ENCODE assay signal across 12 mouse cellular contexts in the genomic region with DNA sequence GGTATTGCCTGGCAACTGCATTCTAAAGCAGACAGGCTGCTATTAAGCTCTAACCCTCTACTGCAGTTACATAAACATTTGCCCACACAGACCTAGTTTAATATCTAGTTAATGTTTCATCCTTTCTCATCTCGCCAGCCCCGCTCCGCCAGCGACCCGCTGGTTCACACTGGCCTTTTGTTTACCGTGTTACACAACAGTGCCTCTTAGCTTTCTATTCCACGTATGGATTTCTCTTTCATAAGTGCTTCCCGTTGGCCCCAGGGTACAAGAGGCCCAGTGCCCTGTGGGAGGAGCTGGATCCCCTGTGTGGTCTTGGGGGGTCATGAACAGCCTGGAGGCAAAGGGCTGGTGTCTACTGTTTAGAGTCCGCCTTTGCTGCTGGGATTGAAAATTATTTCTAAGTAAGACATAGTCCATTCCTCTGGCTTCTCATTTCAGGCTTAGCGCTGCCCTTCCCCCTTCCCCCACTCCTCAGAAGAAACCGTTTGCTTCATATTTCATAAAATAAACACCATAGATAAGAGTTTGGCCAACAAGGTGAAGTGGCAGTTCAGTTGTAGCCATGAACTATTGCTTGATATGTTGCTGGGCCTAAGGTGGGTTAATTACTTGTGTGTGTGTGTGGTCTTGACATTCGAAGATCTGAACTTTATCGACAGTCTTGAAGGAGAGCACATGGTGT. TPM values are rescaled to one million over a fixed set of nuclear protein-coding genes. Genes with fewer than 3 reads are reported as not detected.
DNase-seq lines count a peak whose midpoint lies in the region; ATAC-seq and TF ChIP-seq lines count a peak whose summit lies in the region.
"Had no signal": no experiment of that assay in that cellular context is flagged by ENCODE, and none has a peak within 500 bp of the region (broad histone marks: within the 10 kb centered on the region; RNA-seq: fewer than 3 reads in every experiment).

No protein-coding gene starts in this region.

- no peak for TF ChIP-seq CTCF in olfactory bulb, adult 2 months (IDR thresholded peaks at IDR 0.05; ENCODE audit: insufficient read depth, low read depth, low read length)

- intact Hi-C loops in heart, postnatal 10 days (cut with DNase I) = loop anchor here (5.0 kb wide), 2 partner anchors 39 to 559 kb away; a partner anchor contains a TSS

- H3K27ac ChIP-seq in hindbrain, embryonic 10.5 days = peak overlapping the region; percentile 50; the same call in 1 of the 2 replicates
- H3K27ac ChIP-seq in hindbrain, embryonic 14.5 days = no peak overlapping the region
- H3K27ac ChIP-seq in liver, embryonic 12.5 days = peak overlapping the region; percentile 74
- peak overlapping the region; percentile 86 for H3K27ac ChIP-seq in olfactory bulb, adult 2 months (ENCODE audit: insufficient read depth, low read depth, low read length)

- H3K4me1 ChIP-seq in hindbrain, embryonic 10.5 days (replicated peaks) = peaks cover 20% of the 10 kb centered on the region
- H3K4me1 ChIP-seq in hindbrain, embryonic 14.5 days (replicated peaks; ENCODE audit: control insufficient read depth, insufficient read depth, low read length) = no peaks in the 10 kb centered on the region
- H3K4me1 ChIP-seq in liver, embryonic 12.5 days = peaks cover 27% of the 10 kb centered on the region
- peaks cover 28% of the 10 kb centered on the region for H3K4me1 ChIP-seq in olfactory bulb, adult 2 months (ENCODE audit: control insufficient read depth, insufficient read depth, low read length)

- no peak overlapping the region for H3K4me3 ChIP-seq in hindbrain, embryonic 10.5 days
- H3K4me3 ChIP-seq in hindbrain, embryonic 14.5 days (replicated peaks; ENCODE audit: low read length) = no peak overlapping the region
- no peak overlapping the region for H3K4me3 ChIP-seq in liver, embryonic 12.5 days
- no peak overlapping the region for H3K4me3 ChIP-seq in olfactory bulb, adult 2 months (ENCODE audit: insufficient read depth, low read depth, low read length)
- H3K4me3 ChIP-seq: limb, embryonic 13.5 days had no signal

- H3K36me3 ChIP-seq in hindbrain, embryonic 10.5 days = peaks cover 67% of the 10 kb centered on the region
- H3K36me3 ChIP-seq in hindbrain, embryonic 14.5 days (replicated peaks; ENCODE audit: control insufficient read depth, insufficient read depth) = peaks cover 67% of the 10 kb centered on the region
- H3K36me3 ChIP-seq in liver, embryonic 12.5 days = peaks cover 18% of the 10 kb centered on the region

- WGBS in hindbrain, embryonic 10.5 days = 73% methylated on average over 13 of the region's 13 CpGs
- WGBS in hindbrain, embryonic 14.5 days = 59% methylated on average over 13 of the region's 13 CpGs
- 70% methylated on average over 13 of the region's 13 CpGs for WGBS in liver, embryonic 12.5 days (ENCODE audit: insufficient replicate concordance)
- 41% methylated on average over 13 of the region's 13 CpGs for WGBS in olfactory bulb, adult 2 months

- no peak overlapping the region for H3K9ac ChIP-seq in hindbrain, embryonic 14.5 days
- H3K9ac ChIP-seq in liver, embryonic 12.5 days = no peak overlapping the region
- H3K9ac ChIP-seq: limb, embryonic 13.5 days had no signal

- DNase-seq in hindbrain, embryonic 10.5 days (ENCODE audit: low spot score) = no peak
- DNase-seq in hindbrain, embryonic 14.5 days (ENCODE audit: low spot score) = no peak
- peak; percentile 81 for DNase-seq in kidney, adult 18-20 months
- no peak for DNase-seq in thymus, postnatal 25 days
- no peak for DNase-seq in heart, postnatal 10 days
- no peak for DNase-seq in cerebellum, postnatal 10 days

- no peak for ATAC-seq in hindbrain, embryonic 14.5 days (ENCODE audit: low FRiP score)
- peak; percentile 56 for ATAC-seq in liver, embryonic 12.5 days

- H3K9me3 ChIP-seq in hindbrain, embryonic 10.5 days = no peaks in the 10 kb centered on the region
- H3K9me3 ChIP-seq in hindbrain, embryonic 14.5 days (ENCODE audit: control insufficient read depth, low read length) = no peaks in the 10 kb centered on the region
- no peaks in the 10 kb centered on the region for H3K9me3 ChIP-seq in liver, embryonic 12.5 days (replicated peaks)
- H3K9me3 ChIP-seq: limb, embryonic 13.5 days had no signal

- TF ChIP-seq POLR2A in olfactory bulb, adult 2 months (IDR thresholded peaks at IDR 0.05; ENCODE audit: insufficient read depth, low read depth, low read length) = no peak

- H3K4me2 ChIP-seq in hindbrain, embryonic 14.5 days (replicated peaks) = no peak overlapping the region
- no peak overlapping the region for H3K4me2 ChIP-seq in liver, embryonic 12.5 days
- H3K4me2 ChIP-seq: limb, embryonic 13.5 days had no signal

- no peaks in the 10 kb centered on the region for H3K27me3 ChIP-seq in hindbrain, embryonic 10.5 days (ENCODE audit: insufficient read depth, poor library complexity, severe bottlenecking)
- H3K27me3 ChIP-seq in hindbrain, embryonic 14.5 days (ENCODE audit: control insufficient read depth, insufficient read depth, low read length) = no peaks in the 10 kb centered on the region
- H3K27me3 ChIP-seq in liver, embryonic 12.5 days (replicated peaks) = no peaks in the 10 kb centered on the region
- H3K27me3 ChIP-seq: limb, embryonic 13.5 days had no signal

RNA-seq across cellular contexts. Expression of a gene that starts 49.6 kb away (rescaled TPM):
- not detected in 2 replicates for polyA plus RNA-seq in hindbrain, embryonic 10.5 days (2016; fragmentation: Nextera tagmentation; extraction: Ambion mirVana)
- polyA plus RNA-seq in hindbrain, embryonic 14.5 days (2014; fragmentation: Nextera tagmentation; extraction: Ambion mirVana) = not detected in 2 replicates
- not detected in 2 replicates for polyA plus RNA-seq in liver, embryonic 12.5 days (2016; fragmentation: Nextera tagmentation; extraction: Ambion mirVana)
- not detected in 2 replicates for polyA plus RNA-seq in olfactory bulb, adult 2 months (2012; ENCODE audit: insufficient read depth, insufficient read length, low replicate concordance, missing spikeins)
- total RNA-seq in heart, postnatal 10 days (2021) = not detected
- total RNA-seq: gastrocnemius, adult 8-10 months had no signal
- polyA plus RNA-seq: hindbrain, embryonic 11.5 days; limb, embryonic 13.5 days; neural tube, embryonic 11.5 days had no signal
